Mouse (Mus musculus): ENCODE measurements around the gene Zbtb7b. TPM values are rescaled to one million over a fixed set of nuclear protein-coding genes. Genes with fewer than 3 reads are reported as not detected.
A peak's percentile ranks its signal among the peaks of the same experiment; 100 is the strongest.

Zbtb7b gene
- polyA plus RNA-seq (2014; fragmentation: Nextera tagmentation; extraction: Ambion mirVana), result 0.49 and 1.1 TPM in 2 replicates

DNA sequence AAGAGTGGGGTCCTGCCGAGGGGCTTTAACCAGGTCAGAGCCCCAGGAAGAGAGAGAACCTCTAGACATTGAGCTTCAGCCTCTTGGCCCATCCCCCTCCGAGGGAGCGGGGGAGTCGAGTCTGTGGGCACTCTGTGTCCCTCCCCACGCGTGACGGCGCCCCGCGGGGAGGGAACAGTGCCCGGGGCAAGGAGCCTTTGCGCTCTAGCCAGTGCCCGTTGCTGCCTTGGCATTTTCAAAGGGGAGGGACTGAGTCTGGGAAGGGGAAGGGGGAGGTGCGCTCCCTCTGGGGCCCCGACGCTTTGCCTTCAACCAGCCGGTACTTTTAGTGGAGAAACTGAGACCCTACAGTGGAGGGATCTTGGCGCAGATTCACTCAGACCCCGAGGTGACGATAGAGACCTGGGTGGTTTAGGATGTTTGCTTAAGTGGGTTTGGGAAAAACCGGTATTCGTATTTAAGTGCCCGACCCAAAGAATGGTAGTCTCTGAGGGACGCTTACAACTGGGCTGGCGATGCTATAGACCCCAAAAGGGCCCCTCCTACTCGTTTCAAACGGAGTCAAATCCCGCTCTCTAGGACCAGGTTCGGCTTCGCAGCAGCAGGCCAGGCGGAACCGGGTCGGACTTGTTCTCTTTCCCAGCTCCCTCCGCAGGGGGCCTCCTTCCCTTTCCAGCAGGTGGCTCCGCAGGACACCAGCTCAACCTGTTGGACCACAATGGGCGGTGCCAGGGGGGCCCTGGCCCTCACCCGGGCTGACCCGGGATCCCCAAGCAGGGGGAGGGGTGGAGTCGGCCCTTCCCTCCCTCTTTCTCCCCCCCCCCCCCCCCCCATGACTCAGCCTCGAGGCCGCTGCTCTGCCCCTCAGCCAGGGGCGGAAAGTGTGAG lies at the start of gene Zbtb7b:
Gene Zbtb7b (minus strand): TSS at position 771 of the 888 bp plus-strand sequence.
- H3K4me1 ChIP-seq (ENCODE audit: control insufficient read depth, insufficient read depth, low read length), result peaks cover 16% of the 10 kb centered on the region
- H3K9me3 ChIP-seq (replicated peaks; ENCODE audit: control insufficient read depth, low read length), result no peaks in the 10 kb centered on the region
- no peaks in the 10 kb centered on the region for H3K36me3 ChIP-seq (replicated peaks; ENCODE audit: control insufficient read depth, insufficient read depth, low read depth, low read length)
- peak within 1 kb of the TSS; percentile 45 for H3K4me3 ChIP-seq (ENCODE audit: low read depth, low read length)
- peak within 1 kb of the TSS; percentile 83 for H3K4me2 ChIP-seq (ENCODE audit: low read depth, low read length)
- H3K9ac ChIP-seq (replicated peaks; ENCODE audit: low read length), result peak within 1 kb of the TSS; percentile 50
- ATAC-seq (replicated peaks; ENCODE audit: insufficient number of reproducible peaks, low FRiP score, low TSS enrichment, low read depth), result peak; percentile 46
- WGBS, result under 1% methylated on average over 39 of the region's 42 CpGs
- peak within 1 kb of the TSS; percentile 1; the same call in 1 of the 2 replicates for H3K27ac ChIP-seq (replicated peaks; ENCODE audit: low read depth, low read length)
- peak; percentile 74 for DNase-seq (ENCODE audit: low spot score)
- peaks cover 20% of the 10 kb centered on the region for H3K27me3 ChIP-seq (ENCODE audit: control insufficient read depth, insufficient read depth, low read length)

- Histone ChIP-seq H3K27ac (replicated peaks; ENCODE audit: low read depth, low read length) (no peak overlapping the region), H3K4me3 (ENCODE audit: low read depth, low read length) (no peak overlapping the region), H3K4me1 (ENCODE audit: control insufficient read depth, insufficient read depth, low read length) (no peaks in the 10 kb centered on the region; the same call in 1 of the 2 replicates), H3K36me3 (replicated peaks; ENCODE audit: control insufficient read depth, insufficient read depth, low read depth, low read length) (no peaks in the 10 kb centered on the region), H3K4me2 (ENCODE audit: low read depth, low read length) (no peak overlapping the region), H3K9me3 (replicated peaks; ENCODE audit: control insufficient read depth, low read length) (no peaks in the 10 kb centered on the region), H3K27me3 (ENCODE audit: control insufficient read depth, insufficient read depth, low read length) (no peaks in the 10 kb centered on the region), H3K9ac (replicated peaks; ENCODE audit: low read length) (no peak overlapping the region)
- DNase-seq (ENCODE audit: low spot score), result no peak
- WGBS, result 92% methylated on average over 2 of the region's 2 CpGs
- ATAC-seq (replicated peaks; ENCODE audit: insufficient number of reproducible peaks, low FRiP score, low TSS enrichment, low read depth), result no peak
Observed at GRCm38 (mm10) chr3:89440691-89441090, 46.1 kb upstream of the Zbtb7b start.

GRCm38 (mm10) chr3:89437269-89437668 lies 42.7 kb upstream of the Zbtb7b start:
- H3K27me3 ChIP-seq (ENCODE audit: control insufficient read depth, insufficient read depth, low read length), result no peaks in the 10 kb centered on the region
- H3K9me3 ChIP-seq (replicated peaks; ENCODE audit: control insufficient read depth, low read length), result no peaks in the 10 kb centered on the region
- H3K27ac ChIP-seq (replicated peaks; ENCODE audit: low read depth, low read length), result no peak overlapping the region
- peak overlapping the region; percentile 51 for H3K4me3 ChIP-seq (ENCODE audit: low read depth, low read length)
- H3K9ac ChIP-seq (replicated peaks; ENCODE audit: low read length), result peak overlapping the region; percentile 69
- H3K4me1 ChIP-seq (ENCODE audit: control insufficient read depth, insufficient read depth, low read length), result no peaks in the 10 kb centered on the region; the same call in 1 of the 2 replicates
- peaks cover 7% of the 10 kb centered on the region for H3K36me3 ChIP-seq (replicated peaks; ENCODE audit: control insufficient read depth, insufficient read depth, low read depth, low read length)
- WGBS, result 34% methylated on average over 5 of the region's 5 CpGs
- ATAC-seq (replicated peaks; ENCODE audit: insufficient number of reproducible peaks, low FRiP score, low TSS enrichment, low read depth), result no peak
- DNase-seq (ENCODE audit: low spot score), result peak; percentile 28
- H3K4me2 ChIP-seq (ENCODE audit: low read depth, low read length), result peak overlapping the region; percentile 67

DNA sequence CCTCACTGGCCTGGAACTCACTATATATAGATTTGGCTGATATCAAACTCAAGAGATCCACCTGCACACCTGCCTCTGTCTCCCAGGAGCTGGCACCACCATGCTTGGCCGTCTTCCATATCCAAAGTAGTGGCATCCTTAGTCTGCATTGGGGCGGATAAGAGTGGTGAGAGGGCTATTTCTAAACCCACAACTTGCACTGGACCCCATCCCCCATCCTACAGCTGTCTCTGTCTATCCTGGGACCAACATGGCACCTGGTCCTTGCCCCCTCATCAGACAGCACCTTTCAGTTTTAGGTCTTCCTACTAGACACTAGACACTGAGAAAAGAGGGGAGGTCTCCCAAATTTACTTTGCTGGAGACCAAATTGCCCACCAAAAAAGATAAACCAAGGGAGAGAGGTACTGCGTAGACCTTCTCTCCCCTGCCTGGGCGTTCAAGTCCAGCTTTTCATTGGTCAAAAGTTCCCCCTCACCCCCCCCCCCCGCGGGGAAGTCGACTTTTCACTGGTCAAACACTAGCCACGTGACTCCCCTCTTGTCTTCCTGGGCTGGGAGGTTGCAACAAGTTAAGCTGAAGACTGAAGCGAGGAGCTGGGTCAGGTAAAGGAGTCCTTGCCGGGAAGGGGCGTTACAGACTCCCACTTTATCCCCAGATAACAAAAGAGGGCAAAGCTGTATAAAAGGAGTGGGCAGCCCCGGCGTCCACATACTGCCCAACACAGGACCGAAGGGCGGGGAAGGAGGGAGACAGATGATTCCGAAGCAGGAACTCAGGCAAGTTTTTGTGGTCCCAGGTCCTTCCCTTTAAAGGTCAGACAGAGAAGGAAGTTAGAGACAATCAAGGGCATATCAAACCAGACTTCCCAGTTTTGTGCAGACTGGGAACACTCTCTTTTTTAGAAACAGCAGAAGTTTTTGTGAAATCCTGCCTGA lies 41.9 kb upstream of the Zbtb7b start, which contains the start of gene Pbxip1:
Gene Pbxip1 (plus strand): TSS at position 531 of the 938 bp plus-strand sequence.
- DNase-seq (ENCODE audit: low spot score) (peak; percentile 89), ATAC-seq (replicated peaks; ENCODE audit: insufficient number of reproducible peaks, low FRiP score, low TSS enrichment, low read depth) (peak; percentile 73)
- H3K27me3 ChIP-seq (ENCODE audit: control insufficient read depth, insufficient read depth, low read length), result no peaks in the 10 kb centered on the region
- H3K36me3 ChIP-seq (replicated peaks; ENCODE audit: control insufficient read depth, insufficient read depth, low read depth, low read length), result peaks cover 7% of the 10 kb centered on the region
- WGBS, result 5% methylated on average over 16 of the region's 16 CpGs
- H3K4me1 ChIP-seq (ENCODE audit: control insufficient read depth, insufficient read depth, low read length), result no peaks in the 10 kb centered on the region; the same call in 1 of the 2 replicates
- H3K4me3 ChIP-seq (ENCODE audit: low read depth, low read length), result peak within 1 kb of the TSS; percentile 51
- H3K9me3 ChIP-seq (replicated peaks; ENCODE audit: control insufficient read depth, low read length), result no peaks in the 10 kb centered on the region
- H3K9ac ChIP-seq (replicated peaks; ENCODE audit: low read length), result peak within 1 kb of the TSS; percentile 69
- H3K4me2 ChIP-seq (ENCODE audit: low read depth, low read length), result peak within 1 kb of the TSS; percentile 67
- H3K27ac ChIP-seq (replicated peaks; ENCODE audit: low read depth, low read length), result peak within 1 kb of the TSS; percentile 47

- ATAC-seq (replicated peaks; ENCODE audit: insufficient number of reproducible peaks, low FRiP score, low TSS enrichment, low read depth) (no peak), DNase-seq (ENCODE audit: low spot score) (no peak)
- Histone ChIP-seq H3K4me2 (ENCODE audit: low read depth, low read length) (no peak overlapping the region), H3K4me3 (ENCODE audit: low read depth, low read length) (no peak overlapping the region), H3K27ac (replicated peaks; ENCODE audit: low read depth, low read length) (no peak overlapping the region), H3K9me3 (replicated peaks; ENCODE audit: control insufficient read depth, low read length) (no peaks in the 10 kb centered on the region), H3K27me3 (ENCODE audit: control insufficient read depth, insufficient read depth, low read length) (no peaks in the 10 kb centered on the region), H3K36me3 (replicated peaks; ENCODE audit: control insufficient read depth, insufficient read depth, low read depth, low read length) (peaks cover 7% of the 10 kb centered on the region), H3K9ac (replicated peaks; ENCODE audit: low read length) (no peak overlapping the region), H3K4me1 (ENCODE audit: control insufficient read depth, insufficient read depth, low read length) (no peaks in the 10 kb centered on the region; the same call in 1 of the 2 replicates)
- 53% methylated on average over 7 of the region's 7 CpGs for WGBS
Observed at GRCm38 (mm10) chr3:89435041-89435440, 40.5 kb upstream of the Zbtb7b start.

GRCm38 (mm10) chr3:89434532-89434931 lies 40.0 kb upstream of the Zbtb7b start:
- Histone ChIP-seq H3K27me3 (ENCODE audit: control insufficient read depth, insufficient read depth, low read length) (no peaks in the 10 kb centered on the region), H3K27ac (replicated peaks; ENCODE audit: low read depth, low read length) (no peak overlapping the region), H3K4me1 (ENCODE audit: control insufficient read depth, insufficient read depth, low read length) (no peaks in the 10 kb centered on the region; the same call in 1 of the 2 replicates), H3K9ac (replicated peaks; ENCODE audit: low read length) (no peak overlapping the region), H3K9me3 (replicated peaks; ENCODE audit: control insufficient read depth, low read length) (no peaks in the 10 kb centered on the region), H3K4me3 (ENCODE audit: low read depth, low read length) (no peak overlapping the region), H3K4me2 (ENCODE audit: low read depth, low read length) (no peak overlapping the region), H3K36me3 (replicated peaks; ENCODE audit: control insufficient read depth, insufficient read depth, low read depth, low read length) (peaks cover 7% of the 10 kb centered on the region)
- DNase-seq (ENCODE audit: low spot score), result no peak
- no peak for ATAC-seq (replicated peaks; ENCODE audit: insufficient number of reproducible peaks, low FRiP score, low TSS enrichment, low read depth)
- WGBS, result 74% methylated on average over 11 of the region's 11 CpGs

DNA sequence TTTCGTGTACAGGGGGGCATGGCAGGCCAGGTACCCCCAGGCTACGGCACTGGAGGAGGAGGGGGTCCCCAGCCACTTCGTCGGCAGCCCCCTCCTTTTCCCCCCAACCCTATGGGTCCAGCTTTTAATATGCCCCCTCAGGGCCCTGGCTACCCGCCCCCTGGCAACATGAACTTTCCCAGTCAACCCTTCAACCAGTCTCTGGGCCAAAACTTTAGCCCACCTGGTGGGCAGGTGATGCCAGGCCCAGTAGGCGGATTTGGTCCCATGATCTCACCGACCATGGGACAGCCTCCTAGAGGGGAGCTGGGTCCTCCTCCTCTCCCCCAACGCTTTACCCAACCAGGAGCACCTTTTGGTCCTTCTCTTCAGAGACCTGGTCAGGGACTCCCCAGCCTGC lies 38.0 kb upstream of the Zbtb7b start:
- H3K4me3 ChIP-seq (ENCODE audit: low read depth, low read length), result no peak overlapping the region
- peaks cover 7% of the 10 kb centered on the region for H3K36me3 ChIP-seq (replicated peaks; ENCODE audit: control insufficient read depth, insufficient read depth, low read depth, low read length)
- H3K4me1 ChIP-seq (ENCODE audit: control insufficient read depth, insufficient read depth, low read length), result no peaks in the 10 kb centered on the region; the same call in 1 of the 2 replicates
- no peak overlapping the region for H3K4me2 ChIP-seq (ENCODE audit: low read depth, low read length)
- no peak overlapping the region for H3K9ac ChIP-seq (replicated peaks; ENCODE audit: low read length)
- no peak for ATAC-seq (replicated peaks; ENCODE audit: insufficient number of reproducible peaks, low FRiP score, low TSS enrichment, low read depth)
- no peaks in the 10 kb centered on the region for H3K9me3 ChIP-seq (replicated peaks; ENCODE audit: control insufficient read depth, low read length)
- no peak for DNase-seq (ENCODE audit: low spot score)
- H3K27me3 ChIP-seq (ENCODE audit: control insufficient read depth, insufficient read depth, low read length), result no peaks in the 10 kb centered on the region
- WGBS, result 91% methylated on average over 5 of the region's 8 CpGs
- no peak overlapping the region for H3K27ac ChIP-seq (replicated peaks; ENCODE audit: low read depth, low read length)
